Mouse (Mus musculus) kidney, postnatal 14 days (tissue): Measurements from ENCODE around the gene Hells.

Source experiments
- DNase-seq: peaks from one replicate; pipeline ENCODE4 v3.0.0; 2022; ENCODE audit warnings: mixed read lengths

The Hells gene

DNA sequence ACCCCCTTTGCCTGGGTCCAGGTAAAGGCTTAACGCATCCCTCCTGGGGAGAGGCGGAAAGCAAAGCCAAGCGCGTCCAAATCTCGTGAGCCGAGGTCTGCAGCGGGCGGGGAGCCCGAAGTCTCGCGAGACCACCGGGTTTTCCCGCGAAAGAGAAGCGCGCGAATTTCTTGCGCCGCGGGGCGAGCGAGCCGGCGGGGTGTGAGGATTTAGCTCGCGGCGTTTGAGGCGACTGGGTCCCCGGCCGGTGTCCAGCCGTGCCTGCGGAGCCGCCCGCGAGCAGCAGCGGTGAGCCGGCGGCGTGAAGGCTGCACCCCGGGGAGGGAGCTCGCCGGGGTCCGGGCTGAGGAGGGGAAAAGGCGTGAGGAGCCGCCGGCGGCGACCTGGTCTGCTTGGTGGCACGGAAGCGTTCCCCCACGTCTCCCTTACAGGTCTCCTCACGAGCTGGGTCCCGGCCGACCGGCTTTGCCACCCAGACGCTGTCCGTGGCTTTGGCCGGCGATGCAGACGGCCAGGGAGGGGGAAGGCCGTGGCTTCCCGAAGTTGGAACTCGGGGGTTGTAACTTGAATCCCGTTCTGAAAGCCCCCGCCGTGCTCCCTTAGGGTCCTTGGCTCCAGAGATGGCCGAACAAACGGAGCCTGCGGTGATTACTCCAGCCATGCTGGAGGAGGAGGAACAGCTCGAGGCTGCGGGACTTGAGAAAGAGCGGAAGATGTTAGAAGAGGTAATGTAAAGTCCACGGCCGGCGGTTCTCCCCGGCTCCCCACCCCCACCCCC lies at the start of gene Hells:
TSS of gene Hells (plus strand) at position 128 of the 778 bp plus-strand sequence.
- peak; percentile 89 for DNase-seq

DNA sequence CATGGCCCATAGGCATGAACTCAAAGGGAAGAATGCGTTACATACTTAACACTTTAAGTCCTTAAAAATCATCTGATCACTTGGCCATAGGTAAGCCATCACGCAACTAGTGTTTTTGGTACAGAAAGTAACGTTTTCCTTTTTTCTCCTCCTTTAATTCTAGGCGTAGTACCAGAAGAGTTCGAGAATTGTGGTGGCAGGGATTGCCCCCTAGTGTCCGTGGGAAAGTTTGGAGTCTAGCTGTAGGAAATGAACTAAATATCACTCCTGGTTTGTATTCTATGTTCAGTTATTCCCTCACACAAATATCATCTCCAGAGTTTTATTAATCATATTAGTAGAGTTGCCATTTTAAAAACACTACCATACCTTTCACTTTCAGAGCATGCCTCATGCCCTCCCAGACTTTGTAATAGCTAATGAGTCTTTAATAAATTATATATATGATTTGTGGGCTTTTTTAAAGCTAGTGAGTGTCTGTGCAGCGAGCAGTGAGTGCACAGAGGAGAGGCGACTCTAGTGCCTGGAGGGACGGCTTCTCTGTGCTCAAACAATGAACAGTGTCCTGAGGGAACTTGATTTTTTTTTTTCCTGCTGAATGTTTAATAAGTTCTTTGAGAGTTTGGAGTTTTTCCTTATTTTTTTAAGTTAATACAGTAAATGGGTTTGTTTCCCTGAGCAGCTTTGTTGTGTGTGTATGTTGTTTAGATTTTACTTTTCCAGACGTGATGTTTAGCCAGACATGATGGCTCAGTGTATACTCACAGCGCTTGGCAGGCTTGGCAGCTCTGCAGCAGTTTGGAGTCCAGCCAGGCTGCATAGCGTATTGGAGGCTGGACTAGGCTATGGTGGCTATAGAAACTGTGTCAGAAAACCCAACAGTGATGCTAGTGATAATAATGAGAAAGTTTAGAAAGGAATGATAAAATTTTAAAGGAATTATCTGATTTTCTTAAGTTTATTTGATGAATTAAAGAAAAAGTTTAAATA lies 29.3 kb upstream of the Hells start:
- DNase-seq: peak; percentile 4

DNA sequence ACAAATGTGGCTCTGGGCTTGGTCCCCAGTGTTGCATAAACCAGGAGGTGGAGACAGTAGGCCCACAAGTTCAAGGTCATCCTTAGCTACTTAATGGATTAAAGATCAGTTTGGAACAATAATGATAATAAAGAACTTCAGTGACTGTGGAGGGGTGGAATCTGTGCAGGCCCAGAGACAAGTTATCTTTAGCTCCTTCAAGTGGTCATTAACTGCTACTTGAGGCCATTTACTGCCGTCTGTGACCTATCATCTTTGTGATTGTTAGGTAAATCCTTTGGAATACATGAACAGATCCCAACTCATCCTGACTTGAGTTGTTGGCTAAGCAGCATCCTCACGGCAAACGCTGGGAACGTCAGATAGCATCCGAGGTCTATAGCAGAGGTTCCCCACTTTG lies 28.2 kb upstream of the Hells start:
- DNase-seq: no peak

DNA sequence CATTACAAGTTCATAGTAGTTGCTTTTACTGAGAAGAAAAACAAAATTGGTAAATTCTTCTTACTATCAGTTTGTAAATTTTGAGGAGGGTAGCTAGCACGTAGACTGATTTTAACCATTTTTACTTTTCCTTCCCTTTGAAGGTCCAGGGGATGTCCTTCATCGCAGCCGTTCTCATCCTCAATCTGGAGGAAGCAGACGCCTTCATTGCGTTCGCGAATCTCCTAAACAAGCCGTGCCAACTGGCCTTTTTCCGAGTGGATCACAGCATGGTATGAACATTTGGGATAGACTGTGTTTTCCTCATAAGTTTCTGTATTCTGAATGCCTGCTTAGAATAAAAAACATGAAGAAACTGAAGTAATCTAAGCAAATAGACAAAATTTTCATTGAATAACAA lies 16.9 kb upstream of the Hells start:
- DNase-seq: no peak

DNA sequence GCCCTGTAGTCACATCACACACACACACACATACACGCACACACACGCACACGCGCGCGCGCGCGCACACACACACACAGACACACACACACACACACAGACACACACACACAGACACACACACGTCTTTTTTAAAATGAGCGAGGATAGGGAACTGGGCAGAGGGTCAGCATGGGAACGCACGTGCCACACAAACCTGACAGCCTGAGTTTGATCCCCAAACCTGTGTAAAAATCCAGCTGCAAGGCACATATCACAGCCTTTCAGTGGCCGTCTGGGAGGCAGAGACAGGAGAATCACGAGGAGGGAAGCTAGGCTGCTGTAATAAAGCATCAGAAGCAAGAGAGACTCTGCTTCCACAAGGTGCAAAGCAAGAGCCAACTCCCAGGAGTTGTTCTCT lies 15.8 kb upstream of the Hells start:
- DNase-seq: no peak

DNA sequence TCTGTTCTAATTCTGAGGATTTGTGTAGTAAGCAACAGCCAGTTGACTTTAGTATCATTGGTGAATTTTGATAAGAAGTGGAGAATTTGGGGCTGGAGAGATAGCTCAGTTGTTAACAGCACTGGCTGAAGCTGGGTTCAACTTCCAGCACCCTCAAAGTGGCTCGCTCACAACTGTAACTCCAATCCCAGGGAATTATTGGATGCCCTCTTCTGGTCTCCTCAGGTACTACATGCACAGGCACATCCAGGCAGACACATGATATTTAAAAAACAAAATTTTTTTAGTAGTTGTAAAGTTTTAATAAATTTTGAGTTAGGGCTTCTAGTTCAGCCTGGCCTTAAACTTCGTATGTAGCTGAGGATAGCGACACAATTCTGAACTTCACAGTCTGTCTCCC lies 15.0 kb upstream of the Hells start:
- peak; percentile 56 for DNase-seq

DNA sequence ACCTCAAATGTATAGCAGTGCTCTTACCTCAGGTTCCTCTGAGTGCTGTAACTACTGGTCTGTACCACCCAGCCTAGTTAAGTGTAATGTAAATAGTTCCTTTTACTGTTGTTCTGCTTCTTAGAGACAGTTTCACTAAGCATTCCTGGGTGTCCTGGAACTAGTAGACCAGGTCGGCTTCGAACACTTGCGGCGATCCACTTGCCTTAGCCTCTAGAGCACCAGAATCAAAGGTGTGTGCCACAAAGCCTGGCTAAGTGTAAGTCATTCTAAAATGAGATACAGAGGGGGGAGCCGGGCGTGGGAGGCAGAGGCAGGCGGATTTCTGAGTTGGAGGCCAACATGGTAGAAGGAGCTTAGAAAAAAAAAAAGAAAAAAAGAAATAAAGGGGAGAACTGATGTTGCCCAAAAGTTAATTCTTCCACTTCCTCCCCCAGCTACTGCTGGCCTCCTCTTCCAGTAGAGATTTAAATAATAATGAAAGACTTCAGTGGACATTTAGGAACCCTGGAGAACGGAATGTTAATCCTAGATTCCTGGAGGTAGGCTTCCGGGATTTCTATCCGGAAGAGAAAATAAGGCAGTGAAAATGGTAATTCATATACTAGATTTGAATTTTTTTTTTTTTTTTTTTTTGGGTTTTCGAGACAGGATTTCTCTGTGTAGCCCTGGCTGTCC lies 2.1 kb upstream of the Hells start:
- no peak for DNase-seq

DNA sequence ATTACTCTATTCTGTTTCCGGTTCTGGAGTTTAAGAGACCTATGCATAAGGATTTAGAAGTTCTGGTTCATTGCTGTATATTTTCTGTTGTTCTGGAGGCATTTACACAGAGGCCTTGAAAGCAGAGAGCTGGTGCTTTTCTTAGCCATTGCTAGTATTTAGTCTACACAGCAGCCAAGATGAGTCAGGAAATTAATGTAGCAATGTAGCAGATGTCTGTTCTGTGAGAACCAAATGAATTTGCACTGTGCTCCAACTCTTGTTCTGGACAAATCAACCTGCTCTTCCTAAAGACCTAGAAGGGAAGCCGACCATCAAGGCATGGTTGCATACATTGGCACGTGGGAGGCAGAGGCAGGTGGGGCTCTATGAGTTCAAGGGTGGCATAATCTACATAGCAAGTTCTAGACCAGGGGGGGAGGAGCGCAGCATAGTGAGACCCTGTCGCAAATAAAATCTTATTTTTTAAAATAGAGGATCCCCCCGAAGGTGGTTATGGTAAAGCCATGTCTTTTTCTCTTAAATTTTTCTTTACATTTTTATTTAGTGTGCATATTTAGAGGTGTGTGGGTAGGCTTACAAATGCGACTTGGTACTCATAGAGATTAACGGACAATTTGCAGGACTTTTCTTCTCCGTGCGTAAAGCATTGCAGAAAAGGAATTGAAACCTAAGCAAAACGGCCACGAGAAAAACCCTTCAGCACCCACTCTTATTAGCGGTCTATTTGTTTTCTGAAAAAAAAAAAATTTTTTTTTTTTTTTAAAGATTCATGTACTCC lies 1.1 kb upstream of the Hells start:
- DNase-seq: no peak

DNA sequence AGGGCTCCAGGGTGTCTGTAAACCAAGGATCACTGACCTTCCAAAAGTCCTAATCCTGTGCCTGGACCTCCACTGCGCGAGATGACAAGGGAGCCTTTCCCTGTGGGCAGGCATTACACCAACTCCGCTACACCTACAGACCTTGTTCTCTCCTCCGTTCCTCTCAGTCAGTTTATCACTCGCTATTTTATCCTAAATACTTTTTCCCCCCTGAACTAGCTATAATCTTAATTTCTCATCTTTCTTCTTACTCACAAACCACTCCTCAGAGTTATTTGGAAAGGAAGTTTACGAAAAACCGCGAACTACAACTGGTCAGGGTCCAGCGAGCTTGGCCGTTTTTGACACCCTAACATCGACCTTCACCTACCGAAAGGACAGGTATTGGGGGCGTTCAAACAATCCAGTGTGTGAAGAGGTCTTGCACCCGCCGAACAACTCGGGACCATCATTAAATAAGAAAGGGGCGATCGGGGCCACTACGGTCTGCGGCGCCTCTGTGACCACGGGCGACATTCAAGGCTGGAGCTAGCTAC lies 395 bp upstream of the Hells start:
- peak; percentile 8 for DNase-seq

DNA sequence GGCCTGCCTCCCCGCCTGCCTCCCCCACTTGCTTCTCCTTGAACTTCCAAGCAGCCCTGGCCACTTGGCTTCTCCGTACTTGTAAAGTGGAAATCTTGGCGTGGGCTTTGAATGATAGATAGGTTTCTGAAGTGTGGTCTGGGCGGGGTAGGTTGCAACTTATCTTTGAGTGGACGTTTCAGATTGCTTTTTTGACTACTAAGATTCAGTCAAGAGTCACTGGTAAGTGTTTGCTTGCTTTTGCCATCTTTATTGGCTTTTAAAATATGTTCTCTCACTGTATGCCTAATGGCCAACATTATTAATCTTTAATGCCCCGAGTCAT lies 813 bp downstream of the Hells start:
- DNase-seq: no peak

DNA sequence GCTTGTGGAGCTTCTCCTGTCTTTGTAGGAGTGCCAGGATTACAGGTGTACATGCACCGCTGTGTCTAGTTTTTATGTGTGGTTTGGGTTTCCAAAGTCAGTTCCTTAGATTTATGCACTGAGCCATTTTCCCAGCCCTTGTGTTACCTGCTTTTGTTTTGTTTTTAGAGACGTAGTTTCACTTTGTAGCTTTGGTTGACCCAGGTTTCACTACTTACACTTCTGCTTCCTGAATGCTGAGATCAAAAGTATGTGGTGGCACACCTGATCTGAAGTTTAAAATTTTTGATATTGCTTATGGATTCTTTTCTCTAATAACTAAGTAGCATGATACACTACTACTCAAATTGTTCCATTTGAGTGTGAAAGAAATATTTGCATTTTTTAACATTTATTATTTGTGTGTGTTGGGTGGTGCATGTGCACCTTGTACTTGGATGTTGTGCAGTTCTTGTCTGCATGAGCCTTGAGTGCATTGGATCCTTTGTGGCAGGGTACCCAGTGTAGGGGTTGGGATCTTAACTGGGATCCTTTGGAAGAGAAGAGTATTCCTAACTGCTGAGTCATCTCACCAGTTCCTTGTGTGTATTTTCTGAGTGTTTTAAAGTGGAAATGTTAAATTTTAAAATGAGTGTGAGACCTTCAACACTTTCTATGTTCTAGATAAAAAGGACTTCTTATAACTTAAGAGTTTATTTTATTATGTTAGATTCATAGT lies 14.0 kb downstream of the Hells start:
- no peak for DNase-seq

DNA sequence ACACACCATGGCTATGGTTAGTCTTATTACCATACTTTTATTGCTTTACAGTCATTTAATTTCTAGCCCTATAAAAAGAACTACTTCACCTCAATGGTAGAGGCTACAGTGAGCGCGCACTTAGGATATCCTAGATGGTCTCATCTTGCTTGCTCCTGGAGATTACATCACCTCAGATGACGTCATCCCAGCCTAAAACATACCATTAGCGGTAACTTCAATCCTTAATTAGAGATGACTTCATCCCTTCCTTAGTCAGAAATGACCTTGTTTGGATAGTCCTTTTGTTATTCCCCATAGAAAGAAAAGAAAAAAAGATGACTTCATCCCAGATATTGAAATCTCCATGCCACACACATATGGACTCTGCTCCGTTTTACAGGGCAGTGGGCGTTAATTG lies 40.0 kb downstream of the Hells start:
- DNase-seq: no peak

DNA sequence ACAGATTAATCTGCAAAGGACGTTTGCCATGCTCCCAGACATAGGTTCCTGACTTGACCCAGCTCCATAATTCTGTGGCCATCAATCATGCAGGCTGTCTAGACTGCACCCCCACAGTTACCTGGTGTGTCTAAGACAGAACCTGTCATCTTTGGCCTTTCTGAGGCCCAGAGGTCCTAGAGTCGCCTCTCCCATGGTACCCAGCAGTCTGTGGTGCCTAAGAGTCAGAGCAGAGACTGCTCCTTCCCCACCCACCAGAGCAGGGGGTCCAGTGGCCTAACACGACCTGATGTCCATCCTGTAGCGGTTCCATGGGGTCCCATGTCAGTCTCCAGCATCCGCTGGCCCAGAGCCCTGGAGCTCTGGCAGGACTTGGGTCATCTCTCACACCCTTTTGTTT lies 41.9 kb downstream of the Hells start:
- no peak for DNase-seq

DNA sequence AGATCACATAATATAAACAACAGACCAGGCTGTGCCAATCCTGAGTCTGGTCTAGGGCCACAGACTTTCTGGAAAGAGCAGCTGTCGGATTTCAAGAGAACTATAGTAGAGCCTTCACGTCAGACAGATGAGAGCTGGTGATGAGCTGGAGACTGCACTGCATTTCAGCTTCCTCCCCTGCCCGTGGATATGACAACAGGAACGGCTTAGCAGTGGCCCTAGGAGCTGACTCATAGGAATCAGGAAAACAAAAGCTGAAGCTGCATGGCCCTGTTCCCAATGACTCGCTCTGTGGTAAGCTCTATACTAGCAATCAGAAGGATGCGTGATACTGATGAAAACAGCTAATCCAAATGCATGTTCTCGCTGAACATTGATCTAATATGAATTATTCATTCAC lies 43.0 kb downstream of the Hells start:
- no peak for DNase-seq

DNA sequence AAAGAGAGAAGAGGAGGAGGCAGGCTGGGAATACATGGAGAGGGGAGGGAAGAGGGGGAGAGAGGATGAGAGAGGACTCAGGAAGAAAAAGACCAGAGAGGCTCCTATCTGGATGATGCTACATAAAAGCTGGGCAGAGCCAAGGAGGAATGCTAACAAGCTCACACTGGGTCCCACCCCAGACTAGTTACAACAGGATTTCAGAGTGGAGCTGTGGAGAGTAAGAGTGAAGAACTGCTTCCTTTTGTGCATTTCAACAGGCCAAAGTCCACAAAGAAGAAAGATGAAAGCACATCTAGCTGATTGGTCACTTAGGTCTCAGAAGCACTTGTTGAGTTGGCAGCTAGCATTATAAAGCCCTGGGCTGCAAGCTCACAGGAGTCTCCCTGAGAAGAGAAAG lies 45.6 kb downstream of the Hells start:
- DNase-seq: no peak

DNA sequence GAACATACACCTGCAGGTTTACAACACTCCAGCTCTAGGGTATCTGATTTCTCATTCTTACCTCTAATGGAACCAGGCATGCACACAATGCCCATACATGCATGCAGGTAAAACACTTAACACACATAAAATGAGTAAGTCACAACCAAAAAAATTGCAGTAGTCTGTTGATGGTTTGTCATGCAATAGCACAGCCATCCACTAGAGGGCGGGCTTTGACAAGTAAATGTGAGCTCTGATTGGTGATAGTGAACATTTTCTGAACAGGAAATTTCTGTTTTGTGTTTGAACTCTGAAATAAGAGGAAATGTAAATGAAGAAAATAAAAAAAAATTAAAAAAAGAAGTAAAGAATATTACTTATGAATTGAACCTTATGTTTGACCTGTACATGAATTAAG lies 51.3 kb downstream of the Hells start:
- DNase-seq: peak; percentile 56

DNA sequence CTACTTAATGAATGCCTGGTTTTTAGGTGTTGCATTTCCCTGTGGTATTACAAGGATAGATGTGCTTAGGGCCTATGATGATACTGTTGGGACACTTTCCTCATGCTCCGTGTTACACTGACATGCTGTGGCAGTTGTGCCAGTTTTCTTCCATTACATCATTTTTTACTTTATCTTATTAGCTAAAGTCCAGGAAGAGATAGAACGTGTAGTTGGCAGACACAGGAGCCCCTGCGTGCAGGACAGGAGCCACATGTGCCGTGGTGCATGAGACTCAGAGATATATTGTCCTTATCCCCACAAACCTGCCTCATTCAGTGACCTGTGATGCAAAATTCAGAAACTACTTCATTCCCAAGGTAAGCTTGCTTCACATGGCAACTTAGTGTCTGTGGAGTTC lies 67.5 kb downstream of the Hells start:
- DNase-seq: no peak

DNA sequence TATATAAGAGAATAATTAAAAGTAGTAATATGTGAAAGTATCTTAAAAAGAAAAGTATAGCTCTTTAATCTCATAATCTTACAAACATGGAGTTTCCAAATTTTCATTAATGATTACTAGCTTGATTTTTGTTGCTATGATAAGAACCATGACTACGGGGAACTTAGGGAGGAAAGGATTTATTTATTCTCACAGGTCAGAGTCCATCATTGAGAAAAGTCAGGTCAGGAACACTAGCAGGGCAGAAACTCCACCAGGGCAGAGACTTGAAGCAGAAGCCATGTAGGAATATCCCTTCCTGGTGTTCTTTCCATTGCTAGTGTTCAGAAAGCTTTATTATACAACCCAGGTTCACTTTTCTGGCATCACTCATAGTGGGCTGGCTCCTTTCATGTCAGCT lies 68.0 kb downstream of the Hells start:
- DNase-seq: no peak

DNA sequence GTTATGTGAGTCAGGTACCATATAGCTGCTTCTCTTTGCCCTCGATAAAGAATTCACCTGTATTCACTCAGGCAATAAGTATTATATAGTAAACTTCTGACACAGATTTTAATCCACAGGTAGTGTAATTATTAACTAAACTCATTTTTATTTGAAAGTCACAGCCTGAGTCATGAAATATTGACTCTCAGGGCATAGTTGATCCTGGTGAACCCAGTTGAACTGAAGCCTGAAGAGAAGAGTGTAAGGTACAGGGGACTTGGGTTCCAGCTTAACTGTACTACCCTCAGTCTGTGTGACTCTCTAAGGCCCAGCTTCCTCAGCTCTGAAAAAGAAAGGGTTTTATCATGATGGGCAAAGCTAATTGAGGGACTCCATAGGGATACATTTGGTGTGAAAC lies 74.4 kb downstream of the Hells start:
- no peak for DNase-seq

DNA sequence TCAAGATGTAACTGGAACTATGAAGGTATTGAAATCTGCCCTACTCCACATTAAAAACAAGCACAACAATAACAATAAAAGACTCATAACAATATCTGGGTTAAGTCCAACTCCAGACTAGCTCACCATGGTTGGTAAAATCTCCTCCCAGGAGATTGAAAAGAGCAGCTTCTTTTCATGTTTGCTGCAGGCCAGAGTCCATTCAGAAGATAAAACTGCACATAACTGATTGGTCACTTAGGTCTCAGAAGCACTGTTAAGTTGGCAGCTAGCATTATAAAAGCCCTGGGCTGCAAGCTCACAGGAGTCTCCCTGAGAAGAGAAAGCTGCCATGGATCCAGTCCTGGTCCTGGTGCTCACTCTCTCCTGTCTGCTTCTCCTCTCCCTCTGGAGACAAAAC lies 76.0 kb downstream of the Hells start, which contains the start of gene Cyp2c55:
TSS of gene Cyp2c55 (plus strand) at position 305 of the 400 bp plus-strand sequence.
- DNase-seq: no peak
